Mouse (Mus musculus) testis, adult 2 months (tissue): Measurements from ENCODE around the gene Cfap44.

ENCODE experiments used
- CTCF ChIP-seq: fragments of 200-500 bp; IDR thresholded peaks from 2 replicates; pipeline ENCODE4 v1.5.1; 2012; ENCODE audit warnings: low read depth, mild to moderate bottlenecking, inconsistent platforms, low read length, moderate library complexity; ENCODE audit not compliant: control insufficient read depth, insufficient read depth, insufficient replicate concordance
- POLR2A ChIP-seq: fragments of 200-500 bp; IDR thresholded peaks from 2 replicates; pipeline ENCODE4 v1.6.1; 2012; ENCODE audit warnings: low read depth, mild to moderate bottlenecking, inconsistent platforms, low read length, moderate library complexity; ENCODE audit not compliant: control insufficient read depth

DNA sequence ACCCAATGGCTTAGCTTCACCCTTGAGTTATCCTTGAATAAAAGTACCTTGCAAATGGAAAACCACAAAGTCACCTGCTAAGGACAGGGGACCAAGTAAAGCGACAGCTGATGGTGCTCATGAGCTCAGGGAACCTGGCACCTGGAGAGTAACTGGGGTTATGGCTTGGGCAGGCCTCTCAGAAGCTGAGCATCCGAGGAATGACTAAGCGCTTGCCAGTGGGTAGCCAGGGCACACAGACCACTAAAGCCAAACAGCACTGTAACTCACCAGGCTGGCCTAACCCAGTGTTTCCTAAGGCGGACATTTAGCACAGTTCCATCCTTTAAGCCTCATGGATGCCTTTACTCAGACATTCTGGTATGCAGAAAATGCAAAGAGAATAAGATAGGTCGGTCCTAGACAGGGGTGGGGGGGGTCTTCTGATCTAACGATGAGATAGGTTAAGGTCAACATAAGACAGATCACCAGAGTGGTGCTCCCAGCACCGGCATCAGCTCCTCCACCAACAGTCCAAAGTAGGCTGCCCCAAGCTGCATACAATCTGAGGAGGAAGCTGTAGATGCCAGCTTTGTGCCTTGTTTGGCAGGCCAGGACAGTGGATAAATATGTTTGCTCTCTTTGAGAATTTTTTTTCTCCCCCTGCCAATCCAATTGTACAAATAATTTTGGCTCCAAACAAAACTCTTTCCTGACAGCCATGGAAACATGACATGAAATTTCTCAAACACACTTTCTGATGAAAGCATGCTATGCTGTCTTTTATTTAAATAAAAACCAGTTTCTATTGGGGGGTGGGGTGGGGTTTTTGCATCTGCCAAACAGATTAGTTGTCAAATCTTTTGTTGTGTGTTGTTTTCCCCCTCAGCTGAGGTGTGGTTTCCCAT lies 115.1 kb downstream of the Cfap44 start:
- TF ChIP-seq CTCF, result no peak
- no peak for TF ChIP-seq POLR2A
